Mouse (Mus musculus) liver, adult (tissue): Measurements from ENCODE around the gene Gm10778.
"Not testable (repeated sequence)": the region's sequence is repeated elsewhere in the genome, so short reads cannot be mapped to it uniquely, and the experiment has no call there.

ENCODE experiments used
- GATA4 ChIP-seq: IDR thresholded peaks from 2 replicates; pipeline ENCODE4 v1.6.1; 2014; ENCODE audit warnings: mild to moderate bottlenecking, low read length; ENCODE audit not compliant: insufficient replicate concordance

Gene Gm10778

GRCm38 (mm10) chr10:81648803-81649775, at the start of gene Gm10778:
Gene Gm10778, plus strand, starts transcription at chr10:81649059.
- not testable (repeated sequence) for TF ChIP-seq GATA4

GRCm38 (mm10) chr10:81599630-81600029, 49.2 kb upstream of the Gm10778 start:
- no peak for TF ChIP-seq GATA4

DNA sequence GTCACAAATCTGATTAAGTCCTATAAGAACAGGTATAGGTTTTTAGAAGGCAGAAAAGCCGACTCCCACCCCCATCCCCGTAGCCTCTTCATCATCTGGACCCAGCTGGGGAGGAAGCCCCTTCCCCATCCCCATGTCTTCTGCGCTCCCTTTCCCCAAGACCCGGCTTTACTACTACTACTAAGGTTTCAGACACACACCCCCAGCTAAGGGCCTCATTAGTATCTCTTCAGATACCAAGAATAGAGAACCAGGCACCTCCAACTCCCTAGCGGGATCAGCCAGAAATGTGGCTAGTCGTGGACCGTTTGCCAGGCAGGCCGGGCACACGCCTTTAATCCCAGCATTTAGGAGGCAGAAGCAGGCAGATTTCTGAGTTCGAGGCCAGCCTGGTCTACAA, 48.8 kb upstream of the Gm10778 start:
- TF ChIP-seq GATA4: no peak

GRCm38 (mm10) chr10:81600738-81601203, 48.1 kb upstream of the Gm10778 start, which contains the start of gene Tle6:
Gene Tle6, minus strand, starts transcription at chr10:81601073.
- TF ChIP-seq GATA4: peak; percentile 60; the same call in 1 of the 2 replicates

DNA sequence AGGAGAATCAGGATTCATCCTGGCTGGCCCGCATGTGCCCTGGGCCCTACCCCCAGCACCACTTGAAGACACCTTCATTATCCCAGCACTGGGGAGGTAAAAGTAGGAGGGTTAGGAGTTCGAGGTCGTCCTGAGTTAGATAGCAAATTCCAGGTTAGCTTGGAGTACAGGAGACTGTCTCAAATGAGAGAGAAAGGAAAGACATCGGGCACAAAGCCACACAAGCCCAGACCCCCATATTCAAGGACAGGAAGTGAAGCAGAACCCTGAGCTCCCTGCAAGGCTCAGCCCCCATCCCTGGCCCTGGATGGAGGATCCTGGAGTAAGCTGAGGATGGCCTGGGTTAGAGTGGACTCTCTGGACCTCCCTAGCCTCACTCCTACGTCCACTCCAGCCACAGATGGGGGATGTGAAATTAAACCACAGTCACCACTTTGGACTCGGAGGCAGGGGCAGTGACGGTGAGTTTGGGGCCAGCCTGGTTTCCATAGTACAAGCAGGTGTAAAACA, 47.4 kb upstream of the Gm10778 start:
- TF ChIP-seq GATA4: no peak

- no peak for TF ChIP-seq GATA4
Measured at GRCm38 (mm10) chr10:81602741-81603151, 46.1 kb upstream of the Gm10778 start.

- no peak for TF ChIP-seq GATA4
Measured at GRCm38 (mm10) chr10:81604019-81604967, 44.6 kb upstream of the Gm10778 start.

DNA sequence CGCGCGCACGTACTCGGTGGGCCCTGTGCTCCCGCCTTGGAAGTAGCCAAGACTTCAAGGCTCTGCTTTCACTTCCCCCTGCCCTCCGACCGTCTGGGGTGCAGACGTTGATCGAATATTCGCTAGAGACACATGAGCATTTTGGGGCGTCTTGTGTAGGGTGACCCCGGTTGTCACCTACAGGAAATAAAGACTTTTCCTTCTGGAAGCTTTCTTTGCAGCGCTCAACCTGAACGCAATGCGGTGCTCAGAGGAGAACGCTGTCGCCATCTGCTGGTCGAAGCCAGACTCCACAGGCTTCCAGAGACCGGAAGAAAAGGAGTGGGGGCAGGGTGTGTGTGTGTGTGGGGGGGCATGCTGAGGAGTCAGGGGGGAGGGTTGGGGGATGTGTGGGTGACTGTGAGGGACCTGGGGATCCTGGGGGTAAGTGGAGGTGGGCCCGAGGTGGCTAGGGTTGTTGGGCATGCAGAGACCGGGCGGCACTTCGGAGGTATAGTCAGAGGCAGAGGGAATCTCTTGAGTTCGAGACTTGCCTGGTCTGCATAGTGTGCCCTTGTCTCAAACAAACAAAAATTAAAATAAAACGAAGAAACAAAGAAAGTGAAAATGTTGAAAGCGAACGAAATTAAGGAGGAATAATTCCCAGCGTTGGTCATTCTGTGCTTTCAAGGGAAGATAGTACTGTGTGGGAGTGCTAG, 43.7 kb upstream of the Gm10778 start:
- TF ChIP-seq GATA4: no peak

DNA sequence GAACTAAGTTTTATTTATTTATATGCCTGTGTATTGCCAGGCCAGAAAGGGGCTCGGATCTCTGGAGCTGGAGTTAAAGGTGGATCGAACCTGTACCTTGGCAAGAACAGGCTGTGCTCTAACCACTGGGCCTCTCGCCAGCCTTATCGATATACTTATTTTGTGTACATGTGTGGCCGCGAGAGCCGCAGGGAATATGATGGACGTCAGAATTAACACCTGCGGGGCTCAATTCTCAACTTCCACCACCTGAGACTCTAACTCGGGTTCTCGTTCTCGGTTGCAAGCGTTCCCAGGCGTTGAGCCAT, 43.2 kb upstream of the Gm10778 start:
- no peak for TF ChIP-seq GATA4

DNA sequence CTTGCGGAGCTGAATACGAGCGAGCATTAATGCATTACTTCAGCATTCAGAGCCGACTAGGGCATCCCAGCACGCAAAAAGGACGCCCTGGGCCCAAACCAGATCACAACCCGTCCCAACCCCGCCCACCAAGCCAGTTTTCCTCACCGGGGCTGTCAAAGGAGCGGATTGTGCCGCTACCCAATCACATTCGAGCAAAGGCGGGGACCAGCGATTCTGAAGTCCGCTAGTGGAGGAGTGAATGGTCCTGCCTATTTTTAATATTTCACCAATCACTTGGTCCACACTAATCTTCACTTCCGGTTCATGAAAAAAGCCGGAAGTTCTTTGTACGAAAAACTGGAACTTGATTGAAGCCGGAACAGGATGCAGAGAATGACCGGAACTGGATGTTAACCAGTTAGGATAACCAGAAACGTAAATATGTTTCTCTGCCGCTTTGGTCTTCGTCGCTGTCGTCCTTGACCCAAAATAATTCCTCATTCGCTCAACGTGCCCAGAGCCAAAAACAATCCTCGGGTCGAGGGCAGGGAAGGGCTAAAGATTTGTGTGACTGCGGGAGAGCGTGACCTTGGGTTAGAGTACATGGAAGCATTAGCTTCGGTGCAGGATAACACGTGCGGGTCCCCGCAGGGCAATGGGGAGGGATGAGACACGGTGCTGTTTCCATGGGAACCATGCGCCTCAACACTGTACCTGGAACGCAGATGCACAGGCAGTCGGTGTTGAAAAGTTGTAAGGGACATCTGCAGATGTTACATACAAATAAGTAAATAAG, 42.7 kb upstream of the Gm10778 start, which contains the start of gene BC025920:
Gene BC025920 (plus strand): TSS at position 297 of the 778 bp plus-strand sequence.
- TF ChIP-seq GATA4: peak; percentile 76; the same call in 1 of the 2 replicates

- no peak for TF ChIP-seq GATA4
Measured at GRCm38 (mm10) chr10:81608308-81608707, 40.6 kb upstream of the Gm10778 start.

GRCm38 (mm10) chr10:81612779-81613178, 36.1 kb upstream of the Gm10778 start:
- no peak for TF ChIP-seq GATA4

DNA sequence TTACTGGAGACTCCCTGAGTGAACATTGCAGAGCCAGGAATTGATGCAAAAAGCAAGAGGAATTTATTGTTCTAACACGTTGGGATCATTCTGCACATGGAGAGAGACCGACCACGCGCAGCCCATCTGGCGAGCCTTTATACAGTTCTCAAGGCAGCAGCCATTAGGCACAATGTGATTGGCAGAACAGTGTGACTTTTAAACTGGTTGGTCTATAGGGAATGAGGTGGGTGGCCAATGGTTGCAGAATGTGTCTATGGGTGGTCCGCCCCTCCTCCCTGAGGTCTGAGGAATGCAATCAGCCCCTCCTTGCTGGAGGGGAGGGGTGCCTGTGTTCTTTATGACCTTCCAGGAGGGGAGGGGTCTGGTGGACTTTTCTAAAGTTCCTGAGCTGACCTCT, 33.4 kb upstream of the Gm10778 start:
- no peak for TF ChIP-seq GATA4

- TF ChIP-seq GATA4: no peak
Measured at GRCm38 (mm10) chr10:81619976-81620375, 28.9 kb upstream of the Gm10778 start.
